Mouse (Mus musculus): ENCODE results near the gene Fgd4. TPM values are rescaled to one million over a fixed set of nuclear protein-coding genes. Genes with fewer than 3 reads are reported as not detected.

Fgd4 gene
- total and polyA plus RNA-seq, 2 experiments from 2014 or later, result 13.4 to 27.6 TPM

- no peaks in the 10 kb centered on the region for H3K27me3 ChIP-seq (ENCODE audit: insufficient read depth, low read length)
- H3K4me1 ChIP-seq (ENCODE audit: insufficient read depth, low read length), result peaks cover 4% of the 10 kb centered on the region; the same call in 1 of the 2 replicates
- no peak overlapping the region for H3K27ac ChIP-seq
- no peak overlapping the region for H3K9ac ChIP-seq (replicated peaks; ENCODE audit: low read length)
- no peak for TF ChIP-seq CTCF (IDR thresholded peaks at IDR 0.05; ENCODE audit: low read depth)
- peak overlapping the region; percentile 72 for H3K4me2 ChIP-seq (ENCODE audit: low read depth, low read length)
- ATAC-seq, result no peak
- H3K36me3 ChIP-seq (ENCODE audit: insufficient read depth, low read length), result no peaks in the 10 kb centered on the region
- H3K4me3 ChIP-seq (ENCODE audit: low read length), result no peak overlapping the region
- DNase-seq (ENCODE audit: low spot score), result no peak
- H3K9me3 ChIP-seq (ENCODE audit: low read length), result no peaks in the 10 kb centered on the region
Observed at GRCm38 (mm10) chr16:16560718-16561117, 39.6 kb downstream of the Fgd4 start.

- DNase-seq (ENCODE audit: low spot score) (peak; percentile 94), ATAC-seq (peak; percentile 99)
- peak; percentile 33; the same call in 1 of the 2 replicates for TF ChIP-seq CTCF (IDR thresholded peaks at IDR 0.05; ENCODE audit: low read depth)
- H3K27ac ChIP-seq, result peak overlapping the region; percentile 84
- H3K4me3 ChIP-seq (ENCODE audit: low read length), result peak overlapping the region; percentile 53
- H3K36me3 ChIP-seq (ENCODE audit: insufficient read depth, low read length), result no peaks in the 10 kb centered on the region
- WGBS, result 1% methylated on average over 9 of the region's 9 CpGs
- H3K27me3 ChIP-seq (ENCODE audit: insufficient read depth, low read length), result no peaks in the 10 kb centered on the region
- peak overlapping the region; percentile 56 for H3K9ac ChIP-seq (replicated peaks; ENCODE audit: low read length)
- peak overlapping the region; percentile 72 for H3K4me2 ChIP-seq (ENCODE audit: low read depth, low read length)
- H3K4me1 ChIP-seq (ENCODE audit: insufficient read depth, low read length), result peaks cover 7% of the 10 kb centered on the region
- no peaks in the 10 kb centered on the region for H3K9me3 ChIP-seq (ENCODE audit: low read length)
Observed at GRCm38 (mm10) chr16:16559878-16560531, 40.3 kb downstream of the Fgd4 start.

GRCm38 (mm10) chr16:16559016-16559877, 41.1 kb downstream of the Fgd4 start:
- Histone ChIP-seq H3K4me2 (ENCODE audit: low read depth, low read length) (peak overlapping the region; percentile 72), H3K4me1 (ENCODE audit: insufficient read depth, low read length) (peaks cover 7% of the 10 kb centered on the region), H3K9me3 (ENCODE audit: low read length) (no peaks in the 10 kb centered on the region), H3K36me3 (ENCODE audit: insufficient read depth, low read length) (no peaks in the 10 kb centered on the region), H3K4me3 (ENCODE audit: low read length) (peak overlapping the region; percentile 53), H3K27me3 (ENCODE audit: insufficient read depth, low read length) (no peaks in the 10 kb centered on the region), H3K27ac (peak overlapping the region; percentile 84), H3K9ac (replicated peaks; ENCODE audit: low read length) (peak overlapping the region; percentile 56)
- ATAC-seq (peak; percentile 63), DNase-seq (ENCODE audit: low spot score) (peak; percentile 61)
- WGBS, result 9% methylated on average over 3 of the region's 3 CpGs
- TF ChIP-seq CTCF (IDR thresholded peaks at IDR 0.05; ENCODE audit: low read depth), result no peak

GRCm38 (mm10) chr16:16557738-16558137, 42.6 kb downstream of the Fgd4 start:
- ATAC-seq, result no peak
- Histone ChIP-seq H3K4me2 (ENCODE audit: low read depth, low read length) (peak overlapping the region; percentile 72), H3K4me1 (ENCODE audit: insufficient read depth, low read length) (peaks cover 7% of the 10 kb centered on the region), H3K9me3 (ENCODE audit: low read length) (no peaks in the 10 kb centered on the region), H3K36me3 (ENCODE audit: insufficient read depth, low read length) (no peaks in the 10 kb centered on the region), H3K4me3 (ENCODE audit: low read length) (peak overlapping the region; percentile 53), H3K27me3 (ENCODE audit: insufficient read depth, low read length) (no peaks in the 10 kb centered on the region), H3K27ac (no peak overlapping the region), H3K9ac (replicated peaks; ENCODE audit: low read length) (no peak overlapping the region)
- DNase-seq (ENCODE audit: low spot score), result no peak
- no peak for TF ChIP-seq CTCF (IDR thresholded peaks at IDR 0.05; ENCODE audit: low read depth)
- 66% methylated on average over 4 of the region's 4 CpGs for WGBS

GRCm38 (mm10) chr16:16554098-16554497, 46.3 kb downstream of the Fgd4 start:
- Histone ChIP-seq H3K27ac (peak overlapping the region; percentile 5; the same call in 1 of the 2 replicates), H3K27me3 (ENCODE audit: insufficient read depth, low read length) (no peaks in the 10 kb centered on the region), H3K36me3 (ENCODE audit: insufficient read depth, low read length) (no peaks in the 10 kb centered on the region), H3K9me3 (ENCODE audit: low read length) (no peaks in the 10 kb centered on the region), H3K9ac (replicated peaks; ENCODE audit: low read length) (no peak overlapping the region), H3K4me2 (ENCODE audit: low read depth, low read length) (no peak overlapping the region), H3K4me3 (ENCODE audit: low read length) (no peak overlapping the region), H3K4me1 (ENCODE audit: insufficient read depth, low read length) (peaks cover 7% of the 10 kb centered on the region)
- 26% methylated on average over 2 of the region's 2 CpGs for WGBS
- TF ChIP-seq CTCF (IDR thresholded peaks at IDR 0.05; ENCODE audit: low read depth), result no peak
- ATAC-seq (no peak), DNase-seq (ENCODE audit: low spot score) (peak; percentile 2)

- Histone ChIP-seq H3K27me3 (ENCODE audit: insufficient read depth, low read length) (no peaks in the 10 kb centered on the region), H3K4me3 (ENCODE audit: low read length) (no peak overlapping the region), H3K4me2 (ENCODE audit: low read depth, low read length) (no peak overlapping the region), H3K27ac (no peak overlapping the region), H3K9ac (replicated peaks; ENCODE audit: low read length) (no peak overlapping the region), H3K4me1 (ENCODE audit: insufficient read depth, low read length) (peaks cover 3% of the 10 kb centered on the region; the same call in 1 of the 2 replicates), H3K36me3 (ENCODE audit: insufficient read depth, low read length) (no peaks in the 10 kb centered on the region), H3K9me3 (ENCODE audit: low read length) (no peaks in the 10 kb centered on the region)
- ATAC-seq (no peak), DNase-seq (ENCODE audit: low spot score) (no peak)
- WGBS, result 95% methylated on average over 2 of the region's 2 CpGs
- no peak for TF ChIP-seq CTCF (IDR thresholded peaks at IDR 0.05; ENCODE audit: low read depth)
Observed at GRCm38 (mm10) chr16:16552197-16552596, 48.2 kb downstream of the Fgd4 start.
